ENCODE assay signal across 19 mouse cellular contexts in genomic region chr10:40161701-40162255, GRCm38 (mm10). TPM values are rescaled to one million over a fixed set of nuclear protein-coding genes. Genes with fewer than 3 reads are reported as not detected.
DNase-seq lines count a peak whose midpoint lies in the region; TF ChIP-seq lines count a peak whose summit lies in the region.
"Had no signal": no experiment of that assay in that cellular context is flagged by ENCODE, and none has a peak within 500 bp of the region (broad histone marks: within the 10 kb centered on the region; RNA-seq: fewer than 3 reads in every experiment).

No protein-coding gene starts in this region.

- no peak for TF ChIP-seq CTCF in heart, adult 2 months (IDR thresholded peaks at IDR 0.05)
- TF ChIP-seq CTCF in layer of hippocampus, adult 2 months (conservative IDR thresholded peaks at IDR 0.05), result no peak

- 89% methylated on average over 5 of the region's 5 CpGs for WGBS in heart, adult 2 months

- no peak overlapping the region for H3K9ac ChIP-seq in heart, adult 2 months (ENCODE audit: low read depth, low read length)
- H3K9ac ChIP-seq: embryonic facial prominence, embryonic 12.5 days; forebrain, postnatal 0 days; hindbrain, embryonic 12.5 days; limb, embryonic 12.5 days; liver, embryonic 12.5 days had no signal

- H3K4me1 ChIP-seq in heart, adult 2 months (ENCODE audit: control insufficient read depth, insufficient read depth, low read length), result no peaks in the 10 kb centered on the region
- H3K4me1 ChIP-seq: embryonic facial prominence, embryonic 12.5 days; hindbrain, embryonic 12.5 days; limb, embryonic 12.5 days had no signal

- H3K27me3 ChIP-seq in heart, adult 2 months (ENCODE audit: control insufficient read depth, insufficient read depth, low read length), result no peaks in the 10 kb centered on the region
- H3K27me3 ChIP-seq: embryonic facial prominence, embryonic 12.5 days; hindbrain, embryonic 12.5 days; limb, embryonic 12.5 days; liver, embryonic 12.5 days had no signal

- H3K4me3 ChIP-seq in heart, adult 2 months, result no peak overlapping the region
- H3K4me3 ChIP-seq in layer of hippocampus, adult 2 months, result no peak overlapping the region
- H3K4me3 ChIP-seq: embryonic facial prominence, embryonic 12.5 days; hindbrain, embryonic 12.5 days; limb, embryonic 12.5 days; liver, embryonic 12.5 days had no signal

- no peaks in the 10 kb centered on the region for H3K36me3 ChIP-seq in heart, adult 2 months (ENCODE audit: control insufficient read depth, insufficient read depth, low read length)
- H3K36me3 ChIP-seq: embryonic facial prominence, embryonic 12.5 days; G1E; hindbrain, embryonic 12.5 days; limb, embryonic 12.5 days; liver, embryonic 12.5 days had no signal

- no peak for TF ChIP-seq POLR2A in heart, adult 2 months (IDR thresholded peaks at IDR 0.05; ENCODE audit: insufficient read depth, low read depth, low read length)

- no peaks in the 10 kb centered on the region for H3K79me2 ChIP-seq in heart, adult 2 months (replicated peaks; ENCODE audit: control insufficient read depth, insufficient read depth, low read length)

- DNase-seq in heart, adult 11 months, result peak; percentile 82
- no peak for DNase-seq in heart, adult 2 months
- no peak for DNase-seq in layer of hippocampus, adult 2 months (ENCODE audit: low spot score in 2 of 2)
- no peak for DNase-seq in layer of hippocampus, adult 9-10 months (ENCODE audit: low spot score)
- DNase-seq in kidney, adult 9 months, result peak; percentile 92
- peak; percentile 85 to 87 for DNase-seq in kidney, postnatal 36 days
- no peak for DNase-seq in MN1 (ENCODE audit: low spot score)
- DNase-seq: adrenal gland, postnatal 14 days; cerebellum, postnatal 25 days; forebrain, postnatal 0 days; gastrocnemius, postnatal 25 days; layer of hippocampus, postnatal 36 days; lung, adult 2 months; lung, postnatal 14 days had no signal

- intact Hi-C loops in heart, adult 2 months (cut with DNase I), result no loop called here

- no peak overlapping the region for H3K27ac ChIP-seq in heart, adult 2 months
- H3K27ac ChIP-seq in layer of hippocampus, adult 2 months, result peak overlapping the region; percentile 25; the same call in 1 of the 2 replicates
- H3K27ac ChIP-seq: embryonic facial prominence, embryonic 12.5 days; hindbrain, embryonic 12.5 days; limb, embryonic 12.5 days; liver, embryonic 12.5 days had no signal

- TF ChIP-seq EP300 in heart, adult 2 months (IDR thresholded peaks at IDR 0.05; ENCODE audit: insufficient read depth, low read depth, low read length), result no peak

RNA-seq across cellular contexts. Expression of gene Slc16a10, which starts 19.7 kb away (rescaled TPM):
- total RNA-seq in heart, adult 2 months (2021), result 10 to 100 TPM; 21.0 to 21.9 TPM
- 15.3 and 28.3 TPM in 2 replicates for polyA plus RNA-seq in heart, adult 2 months (2012; rRNA removed)
- total RNA-seq in layer of hippocampus, adult 2 months (2021), result 1 to 10 TPM; 4.8 to 4.9 TPM

Comparison
In these comparisons a context has a peak if more than half of its experiments do, and no peak if none do; other contexts are left out.
1. DNase-seq: peak in heart, adult 11 months (single experiment), kidney, adult 9 months (single experiment) and kidney, postnatal 36 days (2 of 2); none in heart, adult 2 months (0 of 2), layer of hippocampus, adult 2 months (0 of 2), layer of hippocampus, adult 9-10 months (single experiment) and MN1 (single experiment).